ENCODE assay signal across 9 mouse cellular contexts in genomic region chr2:20722165-20722991, GRCm38 (mm10).
DNase-seq lines count a peak whose midpoint lies in the region; ATAC-seq and TF ChIP-seq lines count a peak whose summit lies in the region.
"Had no signal": no experiment of that assay in that cellular context is flagged by ENCODE, and none has a peak within 500 bp of the region (broad histone marks: within the 10 kb centered on the region; RNA-seq: fewer than 3 reads in every experiment).

No protein-coding gene starts in this region.

- DNase-seq in kidney, adult 9 months = no peak
- peak; percentile 33 for DNase-seq in embryonic facial prominence, embryonic 10.5 days (ENCODE audit: low spot score)
- DNase-seq in lung, postnatal 10 days = peak; percentile 25
- DNase-seq in urinary bladder, postnatal 14 days (ENCODE audit: low spot score) = no peak
- DNase-seq in thymus, adult 2 months = no peak
- no peak for DNase-seq in layer of hippocampus, postnatal 14 days (ENCODE audit: low spot score in 2 of 2)

- H3K9me3 ChIP-seq in kidney, embryonic 15.5 days (replicated peaks) = no peaks in the 10 kb centered on the region
- H3K9me3 ChIP-seq in embryonic facial prominence, embryonic 10.5 days = no peaks in the 10 kb centered on the region
- no peaks in the 10 kb centered on the region for H3K9me3 ChIP-seq in heart, embryonic 16.5 days (replicated peaks; ENCODE audit: control insufficient read depth, low read length)
- H3K9me3 ChIP-seq: G1E had no signal

- no peak overlapping the region for H3K4me3 ChIP-seq in kidney, embryonic 15.5 days (replicated peaks)
- H3K4me3 ChIP-seq in embryonic facial prominence, embryonic 10.5 days = peak overlapping the region; percentile 44
- peak overlapping the region; percentile 32 for H3K4me3 ChIP-seq in heart, embryonic 16.5 days (ENCODE audit: low read length)
- H3K4me3 ChIP-seq in thymus, adult 2 months (ENCODE audit: control insufficient read depth, insufficient read depth, low read length) = no peak overlapping the region

- peak overlapping the region; percentile 3; the same call in 1 of the 2 replicates for H3K4me2 ChIP-seq in kidney, embryonic 15.5 days
- peak overlapping the region; percentile 57 for H3K4me2 ChIP-seq in heart, embryonic 16.5 days (ENCODE audit: low read depth, low read length)

- ATAC-seq in kidney, embryonic 15.5 days (replicated peaks; ENCODE audit: low FRiP score) = no peak
- no peak; the same call in 1 of the 2 replicates for ATAC-seq in heart, embryonic 16.5 days (replicated peaks; ENCODE audit: extremely low read depth, insufficient read depth, low FRiP score)

- no peak overlapping the region for H3K9ac ChIP-seq in kidney, embryonic 15.5 days
- H3K9ac ChIP-seq in heart, embryonic 16.5 days (ENCODE audit: low read length) = peak overlapping the region; percentile 64

- peaks cover 31% of the 10 kb centered on the region for H3K4me1 ChIP-seq in kidney, embryonic 15.5 days
- peaks cover 60% of the 10 kb centered on the region for H3K4me1 ChIP-seq in embryonic facial prominence, embryonic 10.5 days
- peaks cover 17% of the 10 kb centered on the region; the same call in 1 of the 2 replicates for H3K4me1 ChIP-seq in heart, embryonic 16.5 days (ENCODE audit: control insufficient read depth, insufficient read depth, low read length)
- H3K4me1 ChIP-seq in thymus, adult 2 months (replicated peaks; ENCODE audit: control insufficient read depth, insufficient read depth, low read length) = no peaks in the 10 kb centered on the region

- TF ChIP-seq POLR2A in thymus, adult 2 months (IDR thresholded peaks at IDR 0.05; ENCODE audit: control insufficient read depth, extremely low read depth, insufficient read depth, low read length, poor library complexity) = no peak

- no peaks in the 10 kb centered on the region for H3K27me3 ChIP-seq in kidney, embryonic 15.5 days
- H3K27me3 ChIP-seq in embryonic facial prominence, embryonic 10.5 days (replicated peaks; ENCODE audit: low read depth, poor library complexity, severe bottlenecking) = 0 out of 2 replicates have a peak, but pooled peaks cover 4% of the 10 kb centered on the region
- H3K27me3 ChIP-seq in heart, embryonic 16.5 days (ENCODE audit: control insufficient read depth, insufficient read depth, low read length) = no peaks in the 10 kb centered on the region
- H3K27me3 ChIP-seq in thymus, adult 2 months (ENCODE audit: control insufficient read depth, insufficient read depth, low read length) = no peaks in the 10 kb centered on the region

- WGBS in kidney, embryonic 15.5 days = 33% methylated on average over 15 of the region's 15 CpGs
- WGBS in embryonic facial prominence, embryonic 10.5 days = 15% methylated on average over 15 of the region's 15 CpGs
- WGBS in heart, embryonic 16.5 days = 29% methylated on average over 15 of the region's 15 CpGs
- WGBS in thymus, adult 2 months = 41% methylated on average over 15 of the region's 15 CpGs

- TF ChIP-seq CTCF in thymus, adult 2 months (IDR thresholded peaks at IDR 0.05; ENCODE audit: borderline replicate concordance, control insufficient read depth, extremely low read depth, insufficient read depth, low read length, poor library complexity) = no peak

- peaks cover 3% of the 10 kb centered on the region; the same call in 1 of the 2 replicates for H3K36me3 ChIP-seq in kidney, embryonic 15.5 days
- H3K36me3 ChIP-seq in embryonic facial prominence, embryonic 10.5 days (replicated peaks) = no peaks in the 10 kb centered on the region
- no peaks in the 10 kb centered on the region for H3K36me3 ChIP-seq in heart, embryonic 16.5 days (ENCODE audit: control insufficient read depth, insufficient read depth)
- no peaks in the 10 kb centered on the region for H3K36me3 ChIP-seq in thymus, adult 2 months (ENCODE audit: control insufficient read depth, insufficient read depth, low read length)
- H3K36me3 ChIP-seq: G1E had no signal

- peak overlapping the region; percentile 43 for H3K27ac ChIP-seq in kidney, embryonic 15.5 days
- H3K27ac ChIP-seq in embryonic facial prominence, embryonic 10.5 days (replicated peaks) = peak overlapping the region; percentile 77
- H3K27ac ChIP-seq in heart, embryonic 16.5 days (ENCODE audit: low read length) = peak overlapping the region; percentile 34; the same call in 1 of the 2 replicates
- H3K27ac ChIP-seq in thymus, adult 2 months (ENCODE audit: control insufficient read depth, insufficient read depth, low read length) = no peak overlapping the region

Comparison
In these comparisons a context has a peak if more than half of its experiments do, and no peak if none do; other contexts are left out.
1. H3K4me3 ChIP-seq: peak in embryonic facial prominence, embryonic 10.5 days (single experiment) and heart, embryonic 16.5 days (single experiment); none in kidney, embryonic 15.5 days (single experiment) and thymus, adult 2 months (single experiment).
2. DNase-seq: peak in embryonic facial prominence, embryonic 10.5 days (single experiment) and lung, postnatal 10 days (single experiment); none in kidney, adult 9 months (single experiment), urinary bladder, postnatal 14 days (single experiment), thymus, adult 2 months (single experiment) and layer of hippocampus, postnatal 14 days (0 of 2).